Mouse (Mus musculus): ENCODE measurements at regions not wholly inside any gene's neighbourhood (a gene's known extent, or its start where the extent isn't known, plus 50 kb on each side); places are given as distances from the start of the nearest gene placed in this dataset.

GRCm38 (mm10) chr1:18668901-18669300 lies 404.0 kb upstream of the Defb41 start:
- Histone ChIP-seq H3K9me3 (no peaks in the 10 kb centered on the region), H3K27me3 (no peaks in the 10 kb centered on the region), H3K4me3 (replicated peaks) (no peak overlapping the region), H3K4me2 (replicated peaks) (no peak overlapping the region), H3K27ac (no peak overlapping the region), H3K36me3 (no peaks in the 10 kb centered on the region), H3K9ac (replicated peaks) (no peak overlapping the region), H3K4me1 (replicated peaks) (no peaks in the 10 kb centered on the region)
- no peak for ATAC-seq
- 88% methylated on average over 7 of the region's 7 CpGs for WGBS

- no peaks in the 10 kb centered on the region for H3K9me3 ChIP-seq
- WGBS, result 91% methylated on average over 5 of the region's 5 CpGs
- no peaks in the 10 kb centered on the region for H3K36me3 ChIP-seq
- H3K27ac ChIP-seq, result no peak overlapping the region
- ATAC-seq, result no peak
- H3K4me1 ChIP-seq (replicated peaks), result no peaks in the 10 kb centered on the region
- no peaks in the 10 kb centered on the region for H3K27me3 ChIP-seq
- no peak overlapping the region for H3K4me3 ChIP-seq (replicated peaks)
- H3K9ac ChIP-seq (replicated peaks), result no peak overlapping the region
- no peak overlapping the region for H3K4me2 ChIP-seq (replicated peaks)
Observed at GRCm38 (mm10) chr1:18668265-18668664, 403.3 kb upstream of the Defb41 start.

- no peak overlapping the region for H3K4me3 ChIP-seq (replicated peaks)
- no peaks in the 10 kb centered on the region for H3K9me3 ChIP-seq
- no peak overlapping the region for H3K9ac ChIP-seq (replicated peaks)
- no peak for ATAC-seq
- no peak overlapping the region for H3K27ac ChIP-seq
- H3K36me3 ChIP-seq, result no peaks in the 10 kb centered on the region
- peaks cover 14% of the 10 kb centered on the region for H3K4me1 ChIP-seq (replicated peaks)
- no peaks in the 10 kb centered on the region for H3K27me3 ChIP-seq
- H3K4me2 ChIP-seq (replicated peaks), result no peak overlapping the region
Observed at GRCm38 (mm10) chr1:18640858-18641257, 375.9 kb upstream of the Defb41 start.

- H3K9ac ChIP-seq (replicated peaks), result no peak overlapping the region
Observed at GRCm38 (mm10) chr1:18639460-18640300, 374.7 kb upstream of the Defb41 start.

GRCm38 (mm10) chr1:18637334-18637733 lies 372.4 kb upstream of the Defb41 start:
- Histone ChIP-seq H3K4me2 (replicated peaks) (no peak overlapping the region), H3K27ac (no peak overlapping the region), H3K27me3 (no peaks in the 10 kb centered on the region), H3K4me3 (replicated peaks) (no peak overlapping the region), H3K9ac (replicated peaks) (no peak overlapping the region), H3K9me3 (no peaks in the 10 kb centered on the region), H3K36me3 (no peaks in the 10 kb centered on the region), H3K4me1 (replicated peaks) (peaks cover 14% of the 10 kb centered on the region)
- ATAC-seq, result no peak

More at GRCm38 (mm10) chr1:18639460-18640300, 374.7 kb upstream of the Defb41 start:
- ATAC-seq, result peak; percentile 80
- Histone ChIP-seq H3K4me2 (replicated peaks) (peak overlapping the region; percentile 17), H3K9me3 (no peaks in the 10 kb centered on the region), H3K36me3 (no peaks in the 10 kb centered on the region), H3K27me3 (no peaks in the 10 kb centered on the region), H3K4me3 (replicated peaks) (no peak overlapping the region), H3K4me1 (replicated peaks) (peaks cover 14% of the 10 kb centered on the region), H3K27ac (no peak overlapping the region)
- 7% methylated on average over 8 of the region's 8 CpGs for WGBS

GRCm38 (mm10) chr1:18610231-18610630 lies 345.3 kb upstream of the Defb41 start:
- Histone ChIP-seq H3K27ac (no peak overlapping the region), H3K36me3 (no peaks in the 10 kb centered on the region), H3K27me3 (no peaks in the 10 kb centered on the region), H3K4me1 (replicated peaks) (no peaks in the 10 kb centered on the region), H3K9ac (replicated peaks) (no peak overlapping the region), H3K9me3 (no peaks in the 10 kb centered on the region), H3K4me2 (replicated peaks) (no peak overlapping the region), H3K4me3 (replicated peaks) (no peak overlapping the region)
- 86% methylated on average over 7 of the region's 7 CpGs for WGBS
- ATAC-seq, result no peak

GRCm38 (mm10) chr1:18599864-18600263 lies 334.9 kb upstream of the Defb41 start:
- Histone ChIP-seq H3K36me3 (no peaks in the 10 kb centered on the region), H3K4me1 (replicated peaks) (no peaks in the 10 kb centered on the region), H3K4me2 (replicated peaks) (no peak overlapping the region), H3K27me3 (no peaks in the 10 kb centered on the region), H3K9me3 (no peaks in the 10 kb centered on the region), H3K27ac (no peak overlapping the region), H3K4me3 (replicated peaks) (no peak overlapping the region), H3K9ac (replicated peaks) (no peak overlapping the region)
- no peak for ATAC-seq
- 58% methylated on average over 1 of the region's 1 CpGs for WGBS

- Histone ChIP-seq H3K9me3 (no peaks in the 10 kb centered on the region), H3K4me3 (replicated peaks) (no peak overlapping the region), H3K4me2 (replicated peaks) (no peak overlapping the region), H3K9ac (replicated peaks) (no peak overlapping the region), H3K36me3 (no peaks in the 10 kb centered on the region), H3K27ac (no peak overlapping the region), H3K4me1 (replicated peaks) (no peaks in the 10 kb centered on the region), H3K27me3 (no peaks in the 10 kb centered on the region)
- WGBS, result 34% methylated on average over 4 of the region's 4 CpGs
- peak; percentile 45; the same call in 1 of the 2 replicates for ATAC-seq
Observed at GRCm38 (mm10) chr1:18598908-18599307, 334.0 kb upstream of the Defb41 start.

GRCm38 (mm10) chr1:18583358-18584128 lies 318.6 kb upstream of the Defb41 start:
- H3K4me2 ChIP-seq (replicated peaks), result no peak overlapping the region
- 0 out of 2 replicates have a peak, but pooled peaks have one; percentile 55 for ATAC-seq
- no peaks in the 10 kb centered on the region for H3K36me3 ChIP-seq
- no peaks in the 10 kb centered on the region for H3K9me3 ChIP-seq
- H3K9ac ChIP-seq (replicated peaks), result no peak overlapping the region
- H3K4me3 ChIP-seq (replicated peaks), result no peak overlapping the region
- no peaks in the 10 kb centered on the region for H3K27me3 ChIP-seq
- 51% methylated on average over 6 of the region's 6 CpGs for WGBS
- no peak overlapping the region for H3K27ac ChIP-seq
- H3K4me1 ChIP-seq (replicated peaks), result no peaks in the 10 kb centered on the region

GRCm38 (mm10) chr1:18578625-18579024 lies 313.7 kb upstream of the Defb41 start:
- Histone ChIP-seq H3K9me3 (no peaks in the 10 kb centered on the region), H3K4me3 (replicated peaks) (no peak overlapping the region)
- WGBS, result 90% methylated on average over 2 of the region's 2 CpGs

GRCm38 (mm10) chr1:18567086-18567485 lies 302.1 kb upstream of the Defb41 start:
- no peak for ATAC-seq
- 28% methylated on average over 2 of the region's 2 CpGs for WGBS
- Histone ChIP-seq H3K27ac (no peak overlapping the region), H3K9ac (replicated peaks) (no peak overlapping the region), H3K27me3 (no peaks in the 10 kb centered on the region), H3K4me3 (replicated peaks) (no peak overlapping the region), H3K4me2 (replicated peaks) (no peak overlapping the region), H3K4me1 (replicated peaks) (no peaks in the 10 kb centered on the region), H3K36me3 (no peaks in the 10 kb centered on the region), H3K9me3 (no peaks in the 10 kb centered on the region)

More at GRCm38 (mm10) chr1:18578625-18579024, 313.7 kb upstream of the Defb41 start:
- Histone ChIP-seq H3K9ac (replicated peaks) (no peak overlapping the region), H3K27ac (no peak overlapping the region), H3K4me1 (replicated peaks) (no peaks in the 10 kb centered on the region), H3K36me3 (no peaks in the 10 kb centered on the region), H3K27me3 (no peaks in the 10 kb centered on the region), H3K4me2 (replicated peaks) (no peak overlapping the region)
- no peak for ATAC-seq

- Histone ChIP-seq H3K9me3 (no peaks in the 10 kb centered on the region), H3K4me2 (replicated peaks) (no peak overlapping the region), H3K4me1 (replicated peaks) (no peaks in the 10 kb centered on the region), H3K27me3 (no peaks in the 10 kb centered on the region), H3K36me3 (no peaks in the 10 kb centered on the region), H3K9ac (replicated peaks) (no peak overlapping the region), H3K27ac (no peak overlapping the region), H3K4me3 (replicated peaks) (no peak overlapping the region)
- WGBS, result 76% methylated on average over 2 of the region's 2 CpGs
- no peak for ATAC-seq
Observed at GRCm38 (mm10) chr1:18551211-18551610, 286.3 kb upstream of the Defb41 start.

Data from midbrain, embryonic 13.5 days (tissue).